Mouse (Mus musculus) C2C12 (cell line): ENCODE measurements around the gene Serpinh1.

Experiments
- CEBPB ChIP-seq: IDR thresholded peaks from one replicate; pipeline ENCODE4 v1.6.1; 2011; ENCODE audit warnings: low read depth, mild to moderate bottlenecking, control low read depth, moderate library complexity
- CTCF ChIP-seq: IDR thresholded peaks from one replicate; pipeline ENCODE4 v1.5.1; 2011; ENCODE audit not compliant: control insufficient read depth, insufficient read depth, insufficient read length
- FOSL1 ChIP-seq: IDR thresholded peaks from one replicate; pipeline ENCODE4 v1.8.0; 2011; ENCODE audit warnings: mild to moderate bottlenecking, low read length; ENCODE audit not compliant: poor library complexity, insufficient read depth, severe bottlenecking
- MAX ChIP-seq: IDR thresholded peaks from one replicate; pipeline ENCODE4 v1.6.1; 2011; ENCODE audit warnings: mild to moderate bottlenecking, control low read depth
- MYOG ChIP-seq: IDR thresholded peaks from one replicate; pipeline ENCODE4 v1.6.1; 2011; ENCODE audit not compliant: control insufficient read depth, insufficient read length; ENCODE audit errors: extremely low read depth
- USF1 ChIP-seq: IDR thresholded peaks from one replicate; pipeline ENCODE4 v1.6.1; 2011; ENCODE audit warnings: low read depth, mild to moderate bottlenecking, control low read depth, moderate library complexity

- no peak for TF ChIP-seq CEBPB
- TF ChIP-seq CTCF = no peak
- no peak for TF ChIP-seq MAX
- TF ChIP-seq USF1 = no peak
- no peak for TF ChIP-seq FOSL1
- no peak for TF ChIP-seq MYOG
These were observed 49.4 kb upstream of the Serpinh1 start for GRCm38 (mm10) chr7:99402477-99402876.
